Mouse (Mus musculus) heart, adult 2 months (tissue): ENCODE measurements around the gene Glis1. TPM values are rescaled to one million over a fixed set of nuclear protein-coding genes. Genes with fewer than 3 reads are reported as not detected.

Experiments
- DNase-seq, 2 experiments: peaks; one replicate each; pipeline ENCODE4 v3.0.0; 2021
- H3K27ac ChIP-seq: fragments of 200-600 bp; 2 replicates; pipeline ENCODE4 v1.8.1; 2022
- H3K27me3 ChIP-seq: fragments of 200-500 bp; 2 replicates; pipeline ENCODE4 v1.6.1; 2012; ENCODE audit warnings: mild to moderate bottlenecking, low read length, inconsistent platforms, mixed read lengths; ENCODE audit not compliant: control insufficient read depth, insufficient read depth
- H3K36me3 ChIP-seq: fragments of 200-500 bp; 2 replicates; pipeline ENCODE4 v1.6.1; 2012; ENCODE audit warnings: low read length, inconsistent platforms; ENCODE audit not compliant: control insufficient read depth, insufficient read depth
- H3K4me1 ChIP-seq: fragments of 200-500 bp; 2 replicates; pipeline ENCODE4 v1.6.1; 2011; ENCODE audit warnings: low read length; ENCODE audit not compliant: control insufficient read depth, insufficient read depth
- H3K4me3 ChIP-seq: fragments of 200-600 bp; 2 replicates; pipeline ENCODE4 v1.8.1; 2022
- H3K79me2 ChIP-seq: fragments of 200-500 bp; replicated peaks from 2 replicates; pipeline ENCODE4 v1.6.1; 2012; ENCODE audit warnings: mild to moderate bottlenecking, inconsistent platforms, low read length, moderate library complexity, mixed read lengths; ENCODE audit not compliant: control insufficient read depth, insufficient read depth
- H3K9ac ChIP-seq: fragments of 200-500 bp; 2 replicates; pipeline ENCODE4 v1.6.1; 2012; ENCODE audit warnings: low read depth, mild to moderate bottlenecking, control low read depth, inconsistent platforms, low read length, mixed read lengths
- CTCF ChIP-seq: fragments of 200-600 bp; IDR thresholded peaks from 2 replicates; pipeline ENCODE4 v1.8.1; 2022; ENCODE audit warnings: antibody characterized with exemption, mild to moderate bottlenecking, moderate library complexity
- EP300 ChIP-seq: fragments of 200-500 bp; IDR thresholded peaks from 2 replicates; pipeline ENCODE4 v1.6.1; 2011; ENCODE audit warnings: low read depth, low read length, control low read depth; ENCODE audit not compliant: insufficient read depth
- POLR2A ChIP-seq: fragments of 200-500 bp; IDR thresholded peaks from 2 replicates; pipeline ENCODE4 v1.6.1; 2011; ENCODE audit warnings: mild to moderate bottlenecking, low read depth, low read length, control low read depth; ENCODE audit not compliant: insufficient read depth
- WGBS: fragments of 180-500 bp; shearing (Covaris S2); methylation state at CpG from one replicate; pipeline ENCODE4 v1.1.7; 2018; 5-methylcytosine and 5-hydroxymethylcytosine counted together
- intact Hi-C: fragments of 180-260 bp; cut with DNase I; formaldehyde crosslinking; loops from one replicate; pipeline ENCODE4 v1.15.1; 2025
- polyA plus RNA-seq: library from polyadenylated mRNA; depleted of rRNA; stranded (reverse); fragments of >200 nt; gene quantifications from 2 replicates; pipeline ENCODE4 v1.2.3, GENCODE M21; 2012
- total RNA-seq, 2 experiments: library from RNA; stranded (reverse); gene quantifications; 2 replicates each; pipeline ENCODE4 v1.2.3; 2021

The Glis1 gene
- total and polyA plus RNA-seq, 3 experiments, result 0.29 to 0.52 (median 0.30) TPM

DNA sequence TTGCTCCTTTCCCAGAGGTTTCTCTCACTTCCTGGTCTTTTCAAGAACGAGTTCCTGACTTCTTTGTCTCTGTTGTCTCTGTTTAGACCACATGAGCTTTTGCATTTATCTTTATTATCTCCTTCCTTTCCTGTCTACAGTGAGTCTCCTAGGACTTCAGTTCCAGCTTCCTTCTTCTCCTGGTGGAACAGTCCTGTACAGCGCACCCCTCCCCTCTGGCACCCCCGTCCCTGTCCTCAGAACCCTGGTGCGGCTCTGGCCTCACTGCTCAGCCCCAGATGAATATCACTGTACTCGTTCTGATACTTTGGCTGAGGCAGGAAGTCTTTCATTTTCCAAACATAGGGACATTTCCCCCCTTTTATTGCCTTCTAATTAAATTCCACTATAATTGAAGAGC, 152.0 kb downstream of the Glis1 start:
- DNase-seq, result no peak
- WGBS, result 40% methylated on average over 5 of the region's 5 CpGs
- Histone ChIP-seq H3K27me3 (no peaks in the 10 kb centered on the region), H3K9ac (no peak overlapping the region), H3K4me3 (no peak overlapping the region), H3K27ac (no peak overlapping the region), H3K4me1 (no peaks in the 10 kb centered on the region), H3K36me3 (no peaks in the 10 kb centered on the region), H3K79me2 (no peaks in the 10 kb centered on the region)
- intact Hi-C loops, result no loop called here
- no peak for TF ChIP-seq CTCF
- TF ChIP-seq EP300, result no peak

DNA sequence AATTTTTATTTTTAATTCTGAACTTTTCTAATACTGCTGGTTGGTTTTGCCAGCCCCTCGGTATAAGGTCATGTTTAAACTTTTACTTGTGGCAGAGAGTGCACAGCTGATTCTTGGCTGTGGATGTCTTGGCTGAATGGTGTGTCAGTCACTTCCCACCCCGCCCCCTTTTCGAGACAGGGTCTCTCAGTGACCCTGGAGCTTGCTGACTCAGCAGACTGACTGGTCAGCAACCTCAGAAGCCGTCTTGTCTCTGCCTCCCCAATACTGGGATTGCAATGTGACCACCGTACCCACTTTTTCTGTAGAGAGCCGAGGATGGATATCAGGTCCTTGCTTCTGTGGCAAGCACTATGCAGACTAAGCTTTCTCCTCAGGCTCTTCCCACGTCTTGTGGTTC, 154.2 kb downstream of the Glis1 start:
- H3K79me2 ChIP-seq, result no peaks in the 10 kb centered on the region
- DNase-seq, result no peak
- H3K4me1 ChIP-seq, result no peaks in the 10 kb centered on the region
- intact Hi-C loops, result no loop called here
- no peak overlapping the region for H3K9ac ChIP-seq
- TF ChIP-seq CTCF, result no peak
- TF ChIP-seq POLR2A, result no peak
- TF ChIP-seq EP300, result no peak
- WGBS, result 80% methylated on average over 7 of the region's 7 CpGs
- H3K27me3 ChIP-seq, result no peaks in the 10 kb centered on the region
- no peak overlapping the region for H3K4me3 ChIP-seq
- H3K27ac ChIP-seq, result no peak overlapping the region
- no peaks in the 10 kb centered on the region for H3K36me3 ChIP-seq

DNA sequence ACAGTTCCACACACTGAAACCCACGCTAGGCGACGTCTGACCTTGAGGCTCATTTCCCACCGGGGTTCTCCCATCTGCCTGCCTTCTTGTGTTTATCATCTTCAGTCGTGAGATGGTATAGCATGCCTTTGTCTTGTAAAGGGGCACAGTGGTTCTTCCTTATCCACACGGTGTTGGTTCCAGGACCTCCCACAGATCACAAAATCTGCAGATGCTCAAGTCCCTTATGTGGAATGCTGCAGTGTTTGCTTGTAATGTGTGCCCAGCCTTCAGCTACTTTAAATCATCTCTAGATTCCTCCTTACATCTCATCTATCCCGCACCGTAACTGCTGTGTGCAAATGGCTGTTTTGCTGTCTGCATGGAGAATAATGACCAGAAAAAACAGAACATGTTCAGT, 154.7 kb downstream of the Glis1 start:
- no peak for TF ChIP-seq EP300
- TF ChIP-seq POLR2A, result no peak
- TF ChIP-seq CTCF, result no peak
- Histone ChIP-seq H3K4me1 (no peaks in the 10 kb centered on the region), H3K79me2 (no peaks in the 10 kb centered on the region), H3K9ac (no peak overlapping the region), H3K27me3 (no peaks in the 10 kb centered on the region), H3K36me3 (no peaks in the 10 kb centered on the region), H3K4me3 (no peak overlapping the region), H3K27ac (no peak overlapping the region)
- intact Hi-C loops, result no loop called here
- 84% methylated on average over 8 of the region's 8 CpGs for WGBS
- DNase-seq, result no peak

DNA sequence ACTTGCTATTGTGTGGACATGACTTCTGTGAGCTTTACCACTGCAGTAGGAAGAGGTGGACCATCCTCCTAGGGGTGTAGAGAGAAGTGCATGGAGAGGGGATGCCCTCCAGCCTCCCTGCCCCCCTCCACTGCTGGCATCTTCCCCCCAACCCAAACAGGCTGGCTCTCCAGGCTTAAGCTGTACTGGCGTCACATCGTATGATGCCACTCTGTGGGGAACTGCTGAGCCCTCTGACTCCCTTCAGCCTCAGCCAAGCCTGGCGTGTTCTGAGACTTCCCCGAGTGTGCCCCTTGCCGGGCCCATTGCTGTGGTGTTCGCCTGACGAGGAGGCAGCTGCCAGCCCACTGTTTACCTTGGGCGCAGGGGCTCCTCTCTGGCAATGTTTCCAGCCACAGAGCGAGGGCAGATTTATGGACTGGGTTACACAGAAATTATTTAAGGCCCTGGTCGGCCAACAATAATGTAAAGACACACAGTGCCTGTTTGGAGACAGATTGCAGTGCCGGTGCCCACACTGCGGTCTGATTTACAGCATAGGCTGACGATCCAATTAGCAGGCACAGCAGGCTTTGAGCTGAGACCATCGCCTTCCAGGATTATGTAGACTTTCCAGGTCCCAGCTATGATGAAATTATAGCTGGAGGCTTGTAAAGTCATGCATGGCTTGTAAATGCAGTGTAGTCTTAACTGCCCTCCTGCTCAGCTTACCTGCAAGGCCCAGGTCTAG, 156.6 kb downstream of the Glis1 start:
- TF ChIP-seq EP300, result no peak
- no peak for TF ChIP-seq CTCF
- TF ChIP-seq POLR2A, result no peak
- intact Hi-C loops, result no loop called here
- no peak overlapping the region for H3K9ac ChIP-seq

DNA sequence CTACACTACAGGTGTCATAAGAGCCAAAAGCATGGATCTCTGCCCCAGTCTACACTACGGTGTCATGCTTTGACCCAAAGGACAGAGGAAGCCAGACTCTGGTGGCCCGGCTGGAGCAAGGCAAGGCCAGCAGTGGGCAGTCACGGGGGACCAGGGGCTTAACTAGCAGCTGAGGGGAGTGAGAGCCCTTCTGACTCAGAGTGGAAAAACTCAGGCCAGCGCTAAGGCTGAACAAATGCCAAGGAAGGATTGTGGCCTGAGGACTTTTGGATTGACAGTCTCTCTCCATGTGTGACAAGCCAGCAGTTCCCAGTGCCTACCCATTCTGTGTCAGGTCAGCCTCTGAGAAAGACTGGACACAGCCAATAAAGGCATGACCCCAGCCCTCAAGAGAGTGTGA, 159.0 kb downstream of the Glis1 start:
- Histone ChIP-seq H3K9ac (no peak overlapping the region), H3K4me3 (no peak overlapping the region), H3K4me1 (no peaks in the 10 kb centered on the region), H3K36me3 (no peaks in the 10 kb centered on the region), H3K79me2 (no peaks in the 10 kb centered on the region), H3K27ac (no peak overlapping the region), H3K27me3 (no peaks in the 10 kb centered on the region)
- intact Hi-C loops, result no loop called here
- DNase-seq, result no peak
- TF ChIP-seq CTCF (no peak), EP300 (no peak), POLR2A (no peak)
- 70% methylated on average over 4 of the region's 4 CpGs for WGBS

More for the DNA sequence above, 156.6 kb downstream of the Glis1 start:
- Histone ChIP-seq H3K27ac (no peak overlapping the region), H3K4me3 (no peak overlapping the region), H3K79me2 (no peaks in the 10 kb centered on the region), H3K36me3 (no peaks in the 10 kb centered on the region), H3K4me1 (no peaks in the 10 kb centered on the region), H3K27me3 (no peaks in the 10 kb centered on the region)
- no peak for DNase-seq
- WGBS, result 75% methylated on average over 14 of the region's 14 CpGs

DNA sequence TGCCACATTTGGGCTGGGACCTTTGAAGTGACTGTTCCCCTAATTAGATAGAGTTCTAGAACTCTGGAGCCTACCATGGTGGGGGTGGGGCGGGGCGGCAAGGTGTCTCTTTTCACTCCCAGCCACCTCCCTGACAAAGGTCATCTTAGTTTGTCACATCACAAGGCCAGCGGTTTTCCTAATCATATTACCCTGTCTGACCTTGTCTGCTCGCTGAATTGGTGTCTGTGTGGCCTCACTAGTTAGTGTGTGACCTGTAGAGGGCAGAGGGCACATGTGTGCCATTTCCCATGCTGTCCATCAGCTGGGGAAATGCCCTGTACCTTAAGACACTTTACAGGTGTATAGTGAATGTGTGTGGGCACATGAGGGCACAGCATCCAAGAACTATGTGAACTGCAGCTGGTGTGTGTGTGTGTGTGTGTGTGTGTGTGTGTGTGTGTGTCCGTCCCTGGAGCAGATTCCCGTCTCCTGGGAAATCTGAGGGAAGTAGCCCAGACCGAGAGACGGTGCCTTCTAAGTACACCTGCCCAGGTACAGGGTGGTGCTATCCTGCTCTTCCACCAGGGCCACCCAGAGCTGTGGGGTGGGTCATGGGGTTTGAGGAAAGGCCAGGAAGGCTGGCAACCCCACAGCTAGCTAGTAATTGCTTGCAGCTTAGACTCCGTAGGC, 163.0 kb downstream of the Glis1 start:
- no peaks in the 10 kb centered on the region for H3K27me3 ChIP-seq
- no peaks in the 10 kb centered on the region for H3K4me1 ChIP-seq
- no peak for DNase-seq
- TF ChIP-seq EP300, result no peak
- no peak for TF ChIP-seq POLR2A
- TF ChIP-seq CTCF, result no peak
- no peak overlapping the region for H3K4me3 ChIP-seq
- intact Hi-C loops, result no loop called here
- WGBS, result 55% methylated on average over 9 of the region's 9 CpGs
- H3K79me2 ChIP-seq, result no peaks in the 10 kb centered on the region
- H3K9ac ChIP-seq, result no peak overlapping the region
- H3K36me3 ChIP-seq, result no peaks in the 10 kb centered on the region
- no peak overlapping the region for H3K27ac ChIP-seq
